Mouse (Mus musculus) hindbrain, embryonic 16.5 days (tissue): ENCODE data around the gene Calcoco1. TPM values are rescaled to one million over a fixed set of nuclear protein-coding genes. Genes with fewer than 3 reads are reported as not detected.
A peak's percentile ranks its signal among the peaks of the same experiment; 100 is the strongest.

ENCODE experiments used
- ATAC-seq: fragments of 200-750 bp; cut with Nextera tagmentation; 2 replicates; pipeline ENCODE4 v1.8.0; 2017; ENCODE audit warnings: moderate TSS enrichment, moderate library complexity
- H3K27ac ChIP-seq: fragments of 300-500 bp; sonication (generic); 2 replicates; pipeline ENCODE4 v1.5.1; 2014; ENCODE audit warnings: low read depth, mild to moderate bottlenecking, control low read depth, low read length, moderate library complexity
- H3K27me3 ChIP-seq: fragments of 300-500 bp; sonication (generic); replicated peaks from 2 replicates; pipeline ENCODE4 v1.6.1; 2014; ENCODE audit warnings: low read length; ENCODE audit not compliant: control insufficient read depth, insufficient read depth
- H3K36me3 ChIP-seq: fragments of 300-500 bp; sonication (generic); 2 replicates; pipeline ENCODE4 v1.6.1; 2014; ENCODE audit warnings: mild to moderate bottlenecking, low read length, moderate library complexity, mixed read lengths; ENCODE audit not compliant: control insufficient read depth, insufficient read depth
- H3K4me1 ChIP-seq: fragments of 300-500 bp; sonication (generic); 2 replicates; pipeline ENCODE4 v1.6.1; 2014; ENCODE audit warnings: low read depth, low read length; ENCODE audit not compliant: control insufficient read depth, insufficient read depth
- H3K4me2 ChIP-seq: fragments of 300-500 bp; sonication (generic); 2 replicates; pipeline ENCODE4 v1.6.1; 2014; ENCODE audit warnings: mild to moderate bottlenecking, low read length, control low read depth, moderate library complexity
- H3K4me3 ChIP-seq: fragments of 300-500 bp; sonication (generic); 2 replicates; pipeline ENCODE4 v1.5.1; 2014; ENCODE audit warnings: mild to moderate bottlenecking, low read length, control low read depth, moderate library complexity
- H3K9ac ChIP-seq: fragments of 300-500 bp; sonication (generic); 2 replicates; pipeline ENCODE4 v1.6.1; 2014; ENCODE audit warnings: low read depth, mild to moderate bottlenecking, control low read depth, low read length, moderate library complexity
- H3K9me3 ChIP-seq: fragments of 300-500 bp; sonication (generic); 2 replicates; pipeline ENCODE4 v1.6.1; 2014; ENCODE audit warnings: mild to moderate bottlenecking, low read length, moderate library complexity; ENCODE audit not compliant: control insufficient read depth
- WGBS: fragments of 180-500 bp; shearing (Covaris S2); extraction: QIAGEN DNeasy Blood & Tissue Kit; methylation state at CpG from one replicate; pipeline ENCODE4 v1.1.7; 2014; 5-methylcytosine and 5-hydroxymethylcytosine counted together
- polyA plus RNA-seq: library from polyadenylated mRNA; unstranded; fragments of >200 nt; fragmentation: Nextera tagmentation; extraction: Ambion mirVana; gene quantifications from 2 replicates; pipeline ENCODE4 v1.2.1, GENCODE M21; 2015

Calcoco1 gene
- polyA plus RNA-seq, 1 experiment from 2014 or later: 34.6 TPM

GRCm38 (mm10) chr15:102692321-102692804, 29.6 kb downstream of the Calcoco1 start:
- peak; percentile 43 for ATAC-seq
- Histone ChIP-seq H3K36me3 (no peaks in the 10 kb centered on the region), H3K4me2 (peak overlapping the region; percentile 73), H3K27me3 (peaks cover 22% of the 10 kb centered on the region), H3K9me3 (no peaks in the 10 kb centered on the region), H3K4me1 (peaks cover 21% of the 10 kb centered on the region), H3K27ac (peak overlapping the region; percentile 87), H3K4me3 (peak overlapping the region; percentile 44), H3K9ac (peak overlapping the region; percentile 58)
- under 1% methylated on average over 22 of the region's 26 CpGs for WGBS

- ATAC-seq: peak; percentile 46; the same call in 1 of the 2 replicates
- Histone ChIP-seq H3K27me3 (0 out of 2 replicates have a peak, but pooled peaks cover 3% of the 10 kb centered on the region), H3K4me1 (peaks cover 7% of the 10 kb centered on the region), H3K4me2 (no peak overlapping the region), H3K27ac (0 out of 2 replicates have a peak overlapping the region, but pooled peaks have one; percentile 1), H3K4me3 (no peak overlapping the region), H3K9ac (no peak overlapping the region), H3K9me3 (no peaks in the 10 kb centered on the region), H3K36me3 (no peaks in the 10 kb centered on the region)
- WGBS: 7% methylated on average over 4 of the region's 4 CpGs
Measured at GRCm38 (mm10) chr15:102685791-102686190, 36.2 kb downstream of the Calcoco1 start.

- Histone ChIP-seq H3K9ac (no peak overlapping the region), H3K27me3 (no peaks in the 10 kb centered on the region), H3K4me3 (no peak overlapping the region), H3K9me3 (no peaks in the 10 kb centered on the region), H3K4me1 (peaks cover 7% of the 10 kb centered on the region), H3K27ac (no peak overlapping the region), H3K36me3 (no peaks in the 10 kb centered on the region), H3K4me2 (no peak overlapping the region)
- WGBS: 17% methylated on average over 1 of the region's 1 CpGs
- no peak for ATAC-seq
Measured at GRCm38 (mm10) chr15:102683670-102684069, 38.3 kb downstream of the Calcoco1 start.

GRCm38 (mm10) chr15:102676345-102676744, 45.6 kb downstream of the Calcoco1 start:
- ATAC-seq: no peak
- H3K9ac ChIP-seq: no peak overlapping the region
- 94% methylated on average over 2 of the region's 2 CpGs for WGBS
- H3K4me3 ChIP-seq: no peak overlapping the region
- no peak overlapping the region for H3K4me2 ChIP-seq
- no peak overlapping the region for H3K27ac ChIP-seq
- no peaks in the 10 kb centered on the region for H3K36me3 ChIP-seq
- peaks cover 17% of the 10 kb centered on the region for H3K4me1 ChIP-seq
- H3K27me3 ChIP-seq: no peaks in the 10 kb centered on the region
- no peaks in the 10 kb centered on the region for H3K9me3 ChIP-seq

- Histone ChIP-seq H3K4me3 (peak overlapping the region; percentile 11), H3K9ac (no peak overlapping the region), H3K36me3 (no peaks in the 10 kb centered on the region), H3K4me2 (peak overlapping the region; percentile 74), H3K4me1 (peaks cover 24% of the 10 kb centered on the region), H3K9me3 (no peaks in the 10 kb centered on the region), H3K27ac (peak overlapping the region; percentile 97), H3K27me3 (no peaks in the 10 kb centered on the region)
- ATAC-seq: peak; percentile 66
- WGBS: 2% methylated on average over 10 of the region's 10 CpGs
Measured at GRCm38 (mm10) chr15:102673548-102673947, 48.4 kb downstream of the Calcoco1 start.

GRCm38 (mm10) chr15:102672215-102673071, 49.5 kb downstream of the Calcoco1 start, which contains the start of gene Atp5g2:
Atp5g2 (minus strand) TSS chr15:102672352.
- H3K27ac ChIP-seq: peak within 1 kb of the TSS; percentile 97
- WGBS: 3% methylated on average over 37 of the region's 37 CpGs

GRCm38 (mm10) chr15:102671721-102672214, 50.2 kb downstream of the Calcoco1 start:
- Histone ChIP-seq H3K27ac (peak overlapping the region; percentile 97), H3K27me3 (no peaks in the 10 kb centered on the region), H3K9ac (peak overlapping the region; percentile 76), H3K4me2 (peak overlapping the region; percentile 74), H3K4me3 (peak overlapping the region; percentile 47), H3K4me1 (peaks cover 24% of the 10 kb centered on the region), H3K36me3 (peaks cover 4% of the 10 kb centered on the region; the same call in 1 of the 2 replicates), H3K9me3 (no peaks in the 10 kb centered on the region)
- ATAC-seq: peak; percentile 56
- WGBS: under 1% methylated on average over 29 of the region's 34 CpGs

More at GRCm38 (mm10) chr15:102672215-102673071, 49.5 kb downstream of the Calcoco1 start, which contains the start of gene Atp5g2:
- ATAC-seq: no peak
- Histone ChIP-seq H3K4me1 (peaks cover 24% of the 10 kb centered on the region), H3K4me3 (peak within 1 kb of the TSS; percentile 47), H3K9ac (peak within 1 kb of the TSS; percentile 76), H3K27me3 (no peaks in the 10 kb centered on the region), H3K36me3 (no peaks in the 10 kb centered on the region; the same call in 1 of the 2 replicates), H3K9me3 (no peaks in the 10 kb centered on the region), H3K4me2 (peak within 1 kb of the TSS; percentile 74)

GRCm38 (mm10) chr15:102670767-102671575, 51.0 kb downstream of the Calcoco1 start:
- Histone ChIP-seq H3K36me3 (peaks cover 4% of the 10 kb centered on the region; the same call in 1 of the 2 replicates), H3K27ac (peak overlapping the region; percentile 97), H3K4me1 (peaks cover 24% of the 10 kb centered on the region), H3K9ac (peak overlapping the region; percentile 83), H3K27me3 (no peaks in the 10 kb centered on the region), H3K9me3 (no peaks in the 10 kb centered on the region), H3K4me2 (peak overlapping the region; percentile 74), H3K4me3 (peak overlapping the region; percentile 53)
- under 1% methylated on average over 53 of the region's 53 CpGs for WGBS
- ATAC-seq: peak; percentile 93
